ENCODE assay signal across 8 mouse cellular contexts in the genomic region with DNA sequence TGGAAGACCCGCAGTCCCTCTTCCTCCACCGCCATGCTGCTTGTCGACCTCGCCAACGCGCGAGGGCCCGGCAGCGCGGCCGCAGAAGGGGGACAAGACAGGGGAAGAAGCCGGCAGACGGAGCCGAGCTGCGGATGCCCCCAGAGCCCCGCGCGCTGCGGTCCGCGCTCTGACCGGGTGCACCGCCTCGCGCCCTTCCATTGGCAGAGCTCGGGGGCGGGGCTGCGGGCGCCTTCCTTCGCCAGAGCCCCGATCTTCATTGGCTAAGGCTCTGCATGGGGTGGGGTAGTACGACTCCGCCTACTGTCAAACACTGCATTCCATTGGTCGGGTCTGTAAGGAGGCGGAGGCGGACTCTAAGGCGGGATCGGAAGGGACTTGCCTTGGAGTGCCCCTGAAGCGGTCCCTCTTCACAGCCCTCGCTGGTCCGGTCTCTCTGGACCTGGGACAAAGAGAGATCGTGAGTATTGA. TPM values are rescaled to one million over a fixed set of nuclear protein-coding genes. Genes with fewer than 3 reads are reported as not detected.
A peak's percentile ranks its signal among the peaks of the same experiment; 100 is the strongest.
DNase-seq lines count a peak whose midpoint lies in the region; ATAC-seq lines count a peak whose summit lies in the region.

Gene Rasa3, minus strand, starts transcription at position 191 of the 471 bp plus-strand sequence.

- ATAC-seq in intestine, embryonic 14.5 days (replicated peaks; ENCODE audit: low FRiP score, low TSS enrichment, low read depth): peak; percentile 99

- WGBS in intestine, embryonic 14.5 days: under 1% methylated on average over 42 of the region's 42 CpGs

- no peaks in the 10 kb centered on the region for H3K9me3 ChIP-seq in intestine, embryonic 14.5 days (ENCODE audit: control insufficient read depth, low read length)

- H3K27ac ChIP-seq in intestine, embryonic 14.5 days (ENCODE audit: low read depth): peak within 1 kb of the TSS; percentile 63

- H3K4me1 ChIP-seq in intestine, embryonic 14.5 days (replicated peaks; ENCODE audit: control insufficient read depth, insufficient read depth, low read length): peaks cover 17% of the 10 kb centered on the region

- H3K36me3 ChIP-seq in intestine, embryonic 14.5 days (ENCODE audit: control insufficient read depth, insufficient read depth, low read length): no peaks in the 10 kb centered on the region

- peak; percentile 89 to 91 for DNase-seq in adrenal gland, adult 18-20 months (ENCODE audit: low spot score in 2 of 2)
- peak; percentile 97 for DNase-seq in embryo, embryonic 11 days
- peak; percentile 98 for DNase-seq in gastrocnemius, postnatal 25 days
- DNase-seq in intestine, embryonic 14.5 days (ENCODE audit: low spot score): no peak
- peak; percentile 94 to 97 for DNase-seq in left cerebral cortex, postnatal 14 days (ENCODE audit: low spot score in 2 of 2)
- peak; percentile 97 for DNase-seq in mesoderm, embryonic 11.5 days (ENCODE audit: low read depth, low spot score)
- DNase-seq in right cerebral cortex, postnatal 36 days (ENCODE audit: low spot score in 2 of 2): peak; percentile 92 to 95
- DNase-seq in yolk sac, embryonic 10.5 days (ENCODE audit: low spot score): peak; percentile 94

- H3K4me3 ChIP-seq in intestine, embryonic 14.5 days (ENCODE audit: low read depth, low read length): peak within 1 kb of the TSS; percentile 54

- peak within 1 kb of the TSS; percentile 59 for H3K9ac ChIP-seq in intestine, embryonic 14.5 days (ENCODE audit: low read length)

- H3K27me3 ChIP-seq in intestine, embryonic 14.5 days (replicated peaks; ENCODE audit: control insufficient read depth, insufficient read depth, low read length): 0 out of 2 replicates have a peak, but pooled peaks cover 3% of the 10 kb centered on the region

- peak within 1 kb of the TSS; percentile 77 for H3K4me2 ChIP-seq in intestine, embryonic 14.5 days (ENCODE audit: low read length)

- intact Hi-C loops in left cerebral cortex, postnatal 14 days (cut with DNase I): loop anchor here (5.0 kb wide), 1 partner anchor 75 kb away; no protein-coding TSS in a partner anchor

RNA-seq across cellular contexts. Expression of gene Rasa3, which starts in this region (rescaled TPM):
- total RNA-seq in adrenal gland, adult 18-20 months (2021): 10 to 100 TPM; 19.1 to 30.6 TPM
- 1 to 10 TPM; 8.4 to 9.4 TPM for total RNA-seq in gastrocnemius, postnatal 25 days (2021)
- polyA plus RNA-seq in intestine, embryonic 14.5 days (2014; fragmentation: Nextera tagmentation; extraction: Ambion mirVana): 24.9 and 27.8 TPM in 2 replicates
- 10 to 100 TPM; 61.2 to 61.6 TPM for total RNA-seq in left cerebral cortex, postnatal 14 days (2021)
